Mouse (Mus musculus) frontal cortex, adult 2 months (tissue): ENCODE measurements around the gene Hdac4. TPM values are rescaled to one million over a fixed set of nuclear protein-coding genes. Genes with fewer than 3 reads are reported as not detected.

Source experiments
- DNase-seq, 2 experiments: peaks; one replicate each; pipeline ENCODE4 v3.0.0; 2022; ENCODE audit warnings: low spot score in 1 of 2; ENCODE audit errors: extremely low spot score in 1 of 2
- polyA plus RNA-seq: library from polyadenylated mRNA; depleted of rRNA; stranded (reverse); fragments of >200 nt; gene quantifications from 2 replicates; pipeline ENCODE4 v1.2.3, GENCODE M21; 2012

The Hdac4 gene
- polyA plus RNA-seq, 1 experiment: 38.8 TPM

- DNase-seq: peak in 1 of 2 experiments; percentile 37
Measured at GRCm38 (mm10) chr1:92179489-92180006, 16.0 kb downstream of the Hdac4 start.

- peak in 1 of 2 experiments; percentile 22 for DNase-seq
Measured at GRCm38 (mm10) chr1:92179070-92179469, 16.4 kb downstream of the Hdac4 start.

DNA sequence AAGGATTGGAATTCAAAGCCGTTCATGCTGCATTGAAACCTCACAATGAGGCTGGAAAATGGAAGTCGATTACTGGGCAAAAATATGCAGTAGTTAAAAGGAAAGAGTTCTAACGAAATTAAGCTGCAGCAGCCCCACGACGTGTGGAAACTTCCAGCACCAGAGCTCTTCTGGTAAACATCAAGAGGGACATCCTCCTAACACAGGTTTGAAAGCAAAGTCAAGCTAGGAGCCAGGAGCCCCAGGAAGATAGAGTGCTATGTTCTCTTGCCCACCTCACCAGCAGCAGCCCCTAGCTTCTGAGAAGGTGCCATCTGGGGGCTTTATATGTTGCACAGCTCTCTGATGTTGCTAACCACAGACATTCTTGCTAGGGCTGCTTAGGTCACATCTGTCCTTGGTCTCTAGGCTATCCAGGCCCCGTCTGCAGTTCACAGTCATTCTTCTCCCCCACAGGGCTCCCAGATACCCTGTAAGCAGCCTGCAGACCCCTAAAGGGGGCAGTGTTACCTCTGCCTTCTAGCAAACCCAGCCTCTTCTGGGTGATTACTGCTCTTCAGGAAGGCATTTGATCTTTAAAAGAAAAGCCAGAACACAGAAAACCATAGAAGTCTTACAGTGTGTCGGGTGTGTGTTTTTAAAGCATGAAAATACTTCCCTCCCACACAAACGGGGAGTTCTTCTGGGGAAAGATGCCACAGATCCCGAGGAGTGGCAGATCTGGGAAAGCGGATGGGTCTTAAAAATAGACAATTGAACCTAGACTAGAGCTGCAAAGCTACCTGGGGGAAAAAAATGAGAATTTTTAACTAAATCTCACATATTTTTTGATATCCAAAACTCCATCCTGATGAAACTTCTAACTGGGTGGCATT is 17.2 kb downstream of the Hdac4 start:
- peak; percentile 41 to 63 for DNase-seq

- no peak for DNase-seq
Measured at GRCm38 (mm10) chr1:92177599-92177998, 17.9 kb downstream of the Hdac4 start.

DNA sequence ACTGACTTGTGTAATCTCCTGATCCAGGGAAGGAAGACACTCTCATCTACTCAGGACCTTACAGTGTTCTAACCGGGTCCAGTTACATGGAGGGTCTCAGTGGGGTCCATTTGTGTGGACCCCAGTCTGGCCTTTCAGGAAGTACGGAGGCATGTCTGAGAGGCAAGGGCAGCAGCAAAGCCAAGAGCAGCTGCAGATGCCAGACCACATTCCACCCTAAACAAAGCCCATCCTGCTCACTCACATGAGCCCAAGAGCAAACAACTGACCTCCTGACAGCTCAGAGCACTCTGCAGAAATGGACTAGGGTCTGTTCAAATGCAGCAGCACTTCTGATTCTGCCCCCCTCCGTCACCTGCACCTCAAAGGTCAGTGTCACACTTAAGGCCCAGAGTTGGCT is 18.3 kb downstream of the Hdac4 start:
- no peak for DNase-seq

GRCm38 (mm10) chr1:92175266-92175665 is 20.2 kb downstream of the Hdac4 start:
- DNase-seq: no peak

DNA sequence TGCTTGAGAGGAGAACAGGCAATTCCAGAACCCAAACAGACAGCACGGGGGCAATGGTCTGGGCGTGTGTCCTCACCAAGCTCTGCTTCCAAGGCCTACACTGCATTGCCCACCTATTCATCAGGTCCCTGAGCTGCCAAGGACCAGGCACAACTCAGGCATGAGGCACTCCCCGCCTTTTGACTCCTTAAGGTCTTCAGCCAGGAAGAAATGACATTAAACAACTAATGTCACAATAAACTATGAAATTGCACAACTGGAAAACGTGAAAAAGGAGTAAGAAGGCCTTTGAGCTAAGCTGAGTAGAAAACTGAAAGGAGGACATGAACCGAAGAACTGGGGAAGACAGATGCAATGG is 20.6 kb downstream of the Hdac4 start:
- no peak for DNase-seq

DNA sequence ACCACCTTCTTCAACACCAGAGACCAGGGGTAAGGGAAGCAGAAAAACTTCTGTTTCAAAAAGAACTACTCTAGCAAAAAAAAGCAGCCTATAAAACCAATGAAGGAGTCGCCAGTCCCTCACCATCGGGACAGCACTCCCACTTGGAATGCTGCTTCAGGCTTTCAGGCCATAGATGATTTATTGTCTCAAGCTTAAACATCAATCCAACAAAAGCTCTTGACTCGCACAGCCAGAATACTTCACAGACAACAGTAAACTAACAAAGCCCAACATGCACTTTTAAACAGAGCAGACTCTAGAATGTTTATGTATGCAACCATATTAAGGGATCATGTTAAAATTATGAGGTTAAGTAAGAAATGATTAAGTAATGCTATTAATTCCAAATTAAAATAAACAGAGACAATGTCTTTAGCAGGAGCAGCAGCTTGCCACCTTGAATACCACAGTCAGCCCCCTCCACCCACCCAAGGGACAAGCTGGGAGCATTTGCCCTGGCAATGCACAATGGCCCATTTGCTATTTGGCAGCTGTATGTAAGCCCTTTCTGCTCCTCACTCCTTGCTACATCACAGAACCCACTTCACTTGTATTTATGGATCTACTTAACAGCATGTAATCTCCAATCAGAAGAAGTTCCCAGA is 21.1 kb downstream of the Hdac4 start:
- DNase-seq: no peak

GRCm38 (mm10) chr1:92170616-92171235 is 24.8 kb downstream of the Hdac4 start:
- DNase-seq: peak; percentile 36 to 71

GRCm38 (mm10) chr1:92169776-92170055 is 25.8 kb downstream of the Hdac4 start:
- DNase-seq: no peak

DNA sequence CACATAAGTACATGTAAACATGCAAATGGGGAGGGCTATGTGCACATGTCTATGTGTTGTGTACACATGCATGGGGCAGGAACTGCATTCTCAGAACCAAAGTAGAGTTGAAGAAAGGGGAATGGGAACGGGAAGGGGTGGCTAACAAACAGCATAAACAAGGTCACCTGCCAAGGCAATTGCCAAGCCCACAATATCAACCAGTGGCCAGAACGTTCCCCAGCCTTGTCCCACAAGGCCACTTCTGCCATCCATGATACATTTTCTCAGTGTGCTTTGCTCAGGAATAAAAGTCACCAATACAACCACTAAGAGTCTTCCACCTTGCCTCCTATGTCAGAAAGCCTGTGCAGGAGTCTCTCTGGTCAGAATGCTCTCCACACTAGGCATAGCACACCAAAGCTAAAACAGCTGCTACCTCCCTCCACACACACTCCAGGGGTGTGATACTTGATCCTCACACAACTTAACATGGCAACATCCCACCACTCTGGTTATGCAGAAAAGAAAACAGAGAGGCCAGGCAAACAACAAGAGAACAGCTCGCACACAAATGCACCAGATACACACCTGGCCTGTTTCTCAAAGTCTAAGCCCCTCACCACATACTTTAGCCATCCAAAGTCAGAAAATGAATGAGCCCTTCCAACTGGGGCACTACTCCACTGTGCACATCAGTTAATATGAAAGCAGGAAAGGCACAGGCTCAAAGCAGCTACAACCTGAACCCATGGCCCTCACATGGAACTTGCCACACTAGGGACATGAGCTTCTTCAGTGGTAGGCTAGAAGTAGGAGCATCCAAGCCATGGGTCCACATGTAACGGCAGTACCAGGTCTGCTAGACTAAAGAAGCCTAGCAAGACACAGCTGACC is 26.4 kb downstream of the Hdac4 start:
- no peak for DNase-seq

- no peak for DNase-seq
Measured at GRCm38 (mm10) chr1:92163932-92164331, 31.6 kb downstream of the Hdac4 start.

DNA sequence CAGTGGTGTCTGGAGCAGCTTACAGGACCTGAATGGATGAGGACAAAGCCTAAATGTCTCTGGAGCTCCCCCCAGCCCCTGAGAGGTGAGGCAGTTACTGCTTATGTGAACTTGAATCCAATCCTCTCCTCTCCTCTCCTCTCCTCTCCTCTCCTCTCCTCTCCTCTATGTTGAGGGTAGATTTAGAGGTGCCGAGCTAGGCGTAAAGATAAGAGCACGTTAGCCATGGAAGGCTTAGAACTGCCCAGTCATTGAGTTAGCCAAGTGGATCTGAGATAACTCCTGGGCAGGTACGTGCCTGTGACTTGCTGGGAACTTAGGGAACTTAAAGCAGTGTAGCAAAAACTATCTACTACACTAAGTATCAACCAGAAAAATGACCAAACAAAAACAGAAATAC is 35.7 kb downstream of the Hdac4 start:
- DNase-seq: no peak

- peak in 1 of 2 experiments; percentile 56 for DNase-seq
Measured at GRCm38 (mm10) chr1:92150201-92150600, 45.3 kb downstream of the Hdac4 start.

DNA sequence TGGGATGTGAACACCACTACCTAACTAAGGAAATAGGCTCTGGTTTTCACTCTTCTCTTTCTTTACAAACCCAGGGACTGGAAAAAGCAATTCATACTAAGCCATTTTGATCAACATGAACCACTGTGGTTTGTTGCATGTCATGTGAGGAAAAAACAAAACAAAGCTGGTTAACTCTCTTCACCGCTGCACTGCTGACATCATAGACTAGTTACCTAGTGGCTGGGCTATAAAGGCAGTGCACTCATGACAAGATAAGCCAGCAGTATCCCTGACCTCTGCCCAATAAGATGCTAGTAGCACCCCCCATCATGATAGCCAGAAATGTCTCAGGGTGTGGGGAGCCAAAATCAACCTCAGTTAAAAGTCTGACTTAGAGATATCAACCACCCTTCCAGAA is 47.0 kb downstream of the Hdac4 start:
- DNase-seq: no peak

- no peak for DNase-seq
Measured at GRCm38 (mm10) chr1:92144868-92145534, 50.5 kb downstream of the Hdac4 start.

- peak; percentile 28 to 71 for DNase-seq
Measured at GRCm38 (mm10) chr1:92143331-92143895, 52.1 kb downstream of the Hdac4 start.

DNA sequence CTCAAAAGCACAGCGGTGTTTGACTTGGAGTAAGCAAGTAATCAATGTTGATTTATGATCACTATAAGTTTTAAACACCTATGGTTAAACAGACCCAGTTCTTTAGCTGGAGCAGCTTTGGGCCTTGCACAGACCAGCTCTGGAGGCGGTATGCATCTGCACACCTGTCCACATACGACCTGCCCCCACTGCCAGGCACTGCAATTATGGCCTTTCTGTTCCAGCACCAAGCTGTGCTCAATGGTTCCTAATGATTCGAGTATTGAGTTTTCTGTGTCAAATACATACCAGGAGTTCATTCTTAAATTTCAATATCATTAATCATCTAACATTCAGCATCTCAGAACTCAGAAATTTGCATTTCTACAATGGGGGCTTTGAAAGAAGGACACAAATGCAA is 52.7 kb downstream of the Hdac4 start:
- no peak for DNase-seq

DNA sequence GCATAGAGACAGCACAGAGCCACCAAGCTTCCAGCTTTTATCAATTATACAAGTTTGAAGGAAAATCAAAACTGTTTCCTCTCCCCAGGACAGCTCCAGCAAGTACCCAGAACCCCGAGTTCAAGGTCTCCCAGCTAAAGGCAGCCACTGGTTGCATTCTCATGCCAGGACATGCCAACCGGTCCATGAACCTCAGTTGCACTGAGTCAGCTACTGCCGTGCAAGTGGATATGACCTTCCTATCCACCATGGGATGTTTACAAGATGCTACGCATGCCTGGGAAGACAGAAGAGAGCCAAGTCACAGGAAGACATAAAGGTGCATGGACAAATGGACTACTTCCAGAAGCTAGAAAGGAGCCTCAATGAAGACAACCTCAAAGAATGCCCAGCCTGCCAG is 56.5 kb downstream of the Hdac4 start:
- no peak for DNase-seq
